Mouse (Mus musculus) CD8-positive naive resting alpha-beta T cell, adult 2 months (primary cell): ENCODE measurements around the gene Kcnd1.

Experiments used
- DNase-seq, 2 experiments: peaks; one replicate each; pipeline ENCODE4 v3.0.0; 2022; ENCODE audit warnings: low read depth in 2 of 2, low spot score in 2 of 2

The Kcnd1 gene

GRCm38 (mm10) chrX:7854578-7854977 lies 32.5 kb downstream of the Kcnd1 start:
- peak in 1 of 2 experiments; percentile 46 for DNase-seq

- no peak for DNase-seq
These were observed 37.2 kb downstream of the Kcnd1 start for GRCm38 (mm10) chrX:7859191-7859753.

- DNase-seq: no peak
These were observed 41.1 kb downstream of the Kcnd1 start for GRCm38 (mm10) chrX:7863181-7863580.

GRCm38 (mm10) chrX:7864551-7864950 lies 42.5 kb downstream of the Kcnd1 start:
- DNase-seq: no peak

GRCm38 (mm10) chrX:7865343-7865742 lies 43.3 kb downstream of the Kcnd1 start:
- peak; percentile 62 to 73 for DNase-seq

- DNase-seq: no peak
These were observed 43.7 kb downstream of the Kcnd1 start for GRCm38 (mm10) chrX:7865786-7866185.

GRCm38 (mm10) chrX:7867141-7867540 lies 45.1 kb downstream of the Kcnd1 start:
- DNase-seq: no peak

- no peak for DNase-seq
These were observed 46.4 kb downstream of the Kcnd1 start for GRCm38 (mm10) chrX:7868506-7868905.

GRCm38 (mm10) chrX:7869826-7870225 lies 47.7 kb downstream of the Kcnd1 start:
- DNase-seq: no peak

- peak; percentile 81 to 82 for DNase-seq
These were observed 55.9 kb downstream of the Kcnd1 start, which contains the start of gene Pim2 for GRCm38 (mm10) chrX:7878007-7878419. Pim2 (plus strand) TSS chrX:7878262.

GRCm38 (mm10) chrX:7878495-7878894 lies 56.4 kb downstream of the Kcnd1 start:
- peak in 1 of 2 experiments; percentile 28 for DNase-seq

GRCm38 (mm10) chrX:7879819-7880218 lies 57.7 kb downstream of the Kcnd1 start:
- peak; percentile 57 to 68 for DNase-seq

- peak in 1 of 2 experiments; percentile 50 for DNase-seq
These were observed 61.9 kb downstream of the Kcnd1 start, which contains the start of gene Slc35a2 for GRCm38 (mm10) chrX:7883841-7884567. Slc35a2 (plus strand) TSS chrX:7884028.
